Mouse (Mus musculus): ENCODE measurements around the gene Frs2. TPM values are rescaled to one million over a fixed set of nuclear protein-coding genes. Genes with fewer than 3 reads are reported as not detected.

Frs2 gene
- 21.5 and 23.9 TPM in 2 replicates for polyA plus RNA-seq (2012; rRNA removed)

- peak; percentile 90 for DNase-seq (ENCODE audit: low spot score)
Measured at GRCm38 (mm10) chr10:117148361-117149003, at the start of gene Frs2. Gene Frs2 (minus strand): TSS chr10:117148534.

GRCm38 (mm10) chr10:117196696-117197095, 48.4 kb upstream of the Frs2 start:
- no peak for DNase-seq (ENCODE audit: low spot score)

DNA sequence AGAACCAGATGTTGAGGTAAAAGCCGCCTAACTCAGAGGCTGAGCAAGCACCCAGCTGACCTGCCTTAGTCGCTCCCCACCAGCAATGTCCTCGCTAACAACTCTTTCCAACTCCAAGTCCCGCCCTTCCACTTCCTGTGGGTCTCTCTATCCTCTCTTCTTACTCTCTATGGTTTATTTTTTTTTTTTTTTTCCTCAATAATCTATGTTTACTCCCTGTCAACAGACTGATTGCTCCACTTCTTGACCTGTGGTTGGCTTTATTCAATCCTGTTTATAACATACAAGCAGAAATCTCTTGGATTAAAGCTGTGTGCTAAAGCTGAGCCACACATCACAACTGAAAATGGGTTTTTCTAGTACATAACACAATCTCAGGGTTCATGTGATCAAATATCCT, 47.4 kb upstream of the Frs2 start:
- DNase-seq (ENCODE audit: low spot score) = no peak

DNA sequence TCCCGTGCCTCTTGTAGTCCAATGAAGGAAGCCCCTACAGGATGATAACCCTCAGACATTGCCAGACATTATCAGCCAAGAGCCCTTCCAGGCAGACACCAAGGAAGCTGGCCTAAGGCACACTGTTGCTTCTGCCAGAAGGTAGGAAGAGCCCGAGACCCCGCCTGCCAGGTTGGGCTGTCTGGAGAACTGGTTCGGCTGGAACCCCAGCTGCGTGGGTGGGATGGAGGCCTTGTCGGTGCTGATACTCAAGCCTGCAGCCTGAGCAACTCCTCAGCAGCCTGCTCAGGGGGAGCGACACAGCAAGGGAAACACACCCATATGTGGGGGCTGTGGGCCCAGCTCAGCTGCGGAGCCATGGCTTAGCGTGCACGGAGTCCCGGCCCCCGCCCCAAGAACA, 46.7 kb upstream of the Frs2 start:
- DNase-seq (ENCODE audit: low spot score) = no peak

GRCm38 (mm10) chr10:117193364-117193763, 45.0 kb upstream of the Frs2 start:
- DNase-seq (ENCODE audit: low spot score) = no peak

DNA sequence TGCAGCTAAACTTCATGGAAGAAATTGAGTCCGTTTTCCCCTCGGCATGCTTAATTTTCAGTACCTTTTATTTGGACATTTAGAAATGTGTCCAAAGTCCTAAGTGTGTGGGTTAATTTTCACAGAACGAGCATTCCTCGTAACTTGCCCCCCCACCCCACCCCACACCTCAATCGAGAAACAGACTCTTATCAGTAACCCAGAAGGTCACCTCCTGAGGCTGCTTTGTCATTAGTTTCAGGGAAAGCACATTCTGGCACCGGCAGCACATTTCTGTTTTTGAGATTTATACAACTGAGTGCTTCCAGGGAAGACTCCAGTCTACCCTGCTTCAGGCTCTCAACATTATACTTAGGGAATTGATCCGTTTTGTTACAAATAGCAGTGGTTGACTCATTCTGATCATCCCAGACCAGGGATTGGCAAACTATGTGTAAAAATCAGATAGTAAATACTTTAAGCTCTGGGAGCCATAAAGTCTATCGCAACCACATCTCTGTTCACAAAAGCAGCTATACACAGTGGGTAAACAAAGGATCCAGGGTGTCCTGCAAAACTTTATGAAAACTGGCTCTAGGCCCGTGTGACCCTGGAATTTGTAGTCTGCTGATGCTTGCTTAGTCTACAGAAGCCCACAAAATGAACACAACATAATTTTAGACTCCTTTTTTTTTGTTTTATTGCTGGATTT, 37.2 kb upstream of the Frs2 start:
- DNase-seq (ENCODE audit: low spot score) = no peak

GRCm38 (mm10) chr10:117181098-117181497, 32.8 kb upstream of the Frs2 start:
- DNase-seq (ENCODE audit: low spot score) = no peak

DNA sequence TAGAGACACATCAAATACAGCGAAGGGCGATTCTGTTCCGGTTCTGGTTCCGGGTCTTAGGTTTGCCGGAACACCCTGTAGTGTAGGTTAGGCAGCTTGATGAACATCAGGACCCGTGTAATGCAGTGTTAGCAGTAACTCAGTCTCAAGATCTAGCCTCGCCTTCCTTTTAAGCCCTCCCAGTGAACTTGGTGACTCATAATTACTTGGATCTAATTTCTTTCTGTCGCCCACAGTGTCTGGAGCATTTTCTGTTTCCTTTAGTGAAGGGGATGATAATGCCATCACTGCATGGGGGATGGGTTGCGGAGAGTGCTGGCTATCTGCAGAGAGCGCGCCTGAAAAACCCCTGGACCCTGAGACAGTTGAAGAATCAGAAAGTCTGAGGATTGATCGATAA, 26.3 kb upstream of the Frs2 start:
- no peak for DNase-seq (ENCODE audit: low spot score)

DNA sequence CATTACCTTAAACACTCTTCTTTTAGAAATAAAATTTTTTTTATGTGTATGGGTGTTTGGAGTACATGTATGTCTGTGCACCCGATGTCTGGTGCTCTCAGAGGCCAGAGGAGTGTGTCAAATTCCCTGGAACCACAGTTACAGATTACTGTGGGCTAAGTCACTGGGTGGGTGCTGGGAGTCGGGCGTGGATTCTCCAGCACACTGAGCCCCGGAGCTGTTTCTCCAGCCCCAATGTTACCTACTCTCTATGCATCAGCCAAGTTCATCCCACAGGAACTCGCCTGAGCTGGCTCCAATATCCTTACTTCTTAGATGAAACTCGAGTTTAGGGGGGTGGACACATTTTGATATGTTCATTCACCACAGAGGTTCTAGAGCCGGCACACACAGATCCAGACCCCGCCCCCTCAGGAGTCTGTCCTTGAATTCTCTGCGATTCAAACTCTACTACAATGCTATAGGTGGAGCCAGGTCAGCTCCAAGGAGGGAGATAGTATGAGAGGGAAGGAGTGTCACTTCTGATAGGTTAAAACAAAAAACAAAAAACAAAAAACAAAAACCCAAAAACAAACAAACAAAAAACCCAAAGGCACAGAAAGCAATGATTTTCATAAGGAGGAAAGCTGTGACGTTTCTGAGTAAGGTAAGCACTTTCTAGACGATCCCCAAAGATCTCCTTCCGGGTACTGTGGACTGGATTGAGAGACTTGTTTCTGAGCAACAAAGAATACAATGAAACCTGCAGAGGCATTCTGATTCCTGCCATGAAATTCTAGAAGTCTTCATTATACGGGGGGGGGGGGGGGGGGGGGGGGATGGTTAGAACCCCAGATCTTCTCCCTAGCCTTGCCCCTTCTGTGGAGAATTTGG, 25.5 kb upstream of the Frs2 start:
- no peak for DNase-seq (ENCODE audit: low spot score)

- DNase-seq (ENCODE audit: low spot score) = no peak
Measured at GRCm38 (mm10) chr10:117173111-117173510, 24.8 kb upstream of the Frs2 start.

DNA sequence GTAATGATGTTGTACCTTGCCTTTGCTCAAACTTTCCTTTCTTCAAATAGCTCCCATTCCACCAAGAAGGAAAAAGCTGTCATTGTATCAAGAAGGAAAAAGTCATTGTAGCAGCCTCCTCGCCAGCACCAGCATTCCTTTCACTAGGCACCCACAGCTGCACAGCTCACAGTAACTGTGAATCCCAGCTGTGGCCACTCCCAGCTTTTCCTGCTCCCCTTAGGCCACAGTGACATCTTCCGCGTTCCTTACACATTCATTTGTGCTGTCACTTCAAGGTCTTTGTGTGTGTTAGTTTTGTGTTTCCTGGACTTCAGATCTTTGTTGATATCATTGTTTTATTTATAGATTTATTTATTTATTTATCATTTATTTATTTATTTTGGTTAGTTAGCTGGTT, 23.7 kb upstream of the Frs2 start:
- no peak for DNase-seq (ENCODE audit: low spot score)

GRCm38 (mm10) chr10:117166785-117167425, 18.6 kb upstream of the Frs2 start:
- DNase-seq (ENCODE audit: low spot score) = no peak

DNA sequence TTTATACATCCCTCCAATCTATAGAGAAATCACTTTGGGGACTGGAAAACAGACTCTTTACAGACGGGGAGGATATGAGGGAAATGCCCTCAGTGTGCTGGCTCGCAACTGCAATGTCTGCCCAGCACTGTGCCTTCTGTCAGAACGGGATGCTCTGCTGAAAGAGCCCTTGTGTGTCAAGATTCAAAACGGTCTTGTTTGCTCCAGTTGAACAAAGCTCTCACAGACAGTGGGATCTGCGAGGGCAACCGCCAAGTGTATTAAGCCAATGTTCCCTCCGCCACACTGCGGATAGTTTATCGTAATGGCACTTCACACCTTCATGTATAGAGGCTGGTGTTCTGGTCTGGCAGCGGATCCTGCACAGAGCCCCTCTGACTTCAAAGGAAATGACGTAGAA, 14.3 kb upstream of the Frs2 start:
- DNase-seq (ENCODE audit: low spot score) = no peak

GRCm38 (mm10) chr10:117160099-117160498, 11.8 kb upstream of the Frs2 start:
- no peak for DNase-seq (ENCODE audit: low spot score)

- DNase-seq (ENCODE audit: low spot score) = no peak
Measured at GRCm38 (mm10) chr10:117152247-117152646, 3.9 kb upstream of the Frs2 start.

DNA sequence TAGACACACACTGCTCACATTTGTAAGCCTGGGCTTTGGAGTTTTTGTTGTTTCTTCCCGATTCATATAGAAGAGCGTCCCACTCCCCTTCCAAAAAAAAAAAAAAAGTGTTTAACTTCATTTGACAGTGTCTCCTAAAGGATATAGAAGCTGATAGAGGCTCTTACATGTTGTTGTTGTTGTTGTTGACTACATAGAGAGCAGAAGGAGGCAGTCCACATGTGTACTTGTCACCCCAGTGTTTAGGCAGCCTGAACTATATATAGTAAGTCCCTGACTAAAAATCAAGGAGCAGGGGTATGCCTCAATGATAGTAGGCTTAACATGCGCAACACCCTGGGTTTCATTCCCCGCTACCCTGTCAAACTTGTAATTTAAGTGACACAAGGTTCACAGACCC, 3.3 kb upstream of the Frs2 start:
- no peak for DNase-seq (ENCODE audit: low spot score)

- no peak for DNase-seq (ENCODE audit: low spot score)
Measured at GRCm38 (mm10) chr10:117151241-117151640, 2.9 kb upstream of the Frs2 start.

GRCm38 (mm10) chr10:117150764-117151163, 2.4 kb upstream of the Frs2 start:
- DNase-seq (ENCODE audit: low spot score) = no peak

DNA sequence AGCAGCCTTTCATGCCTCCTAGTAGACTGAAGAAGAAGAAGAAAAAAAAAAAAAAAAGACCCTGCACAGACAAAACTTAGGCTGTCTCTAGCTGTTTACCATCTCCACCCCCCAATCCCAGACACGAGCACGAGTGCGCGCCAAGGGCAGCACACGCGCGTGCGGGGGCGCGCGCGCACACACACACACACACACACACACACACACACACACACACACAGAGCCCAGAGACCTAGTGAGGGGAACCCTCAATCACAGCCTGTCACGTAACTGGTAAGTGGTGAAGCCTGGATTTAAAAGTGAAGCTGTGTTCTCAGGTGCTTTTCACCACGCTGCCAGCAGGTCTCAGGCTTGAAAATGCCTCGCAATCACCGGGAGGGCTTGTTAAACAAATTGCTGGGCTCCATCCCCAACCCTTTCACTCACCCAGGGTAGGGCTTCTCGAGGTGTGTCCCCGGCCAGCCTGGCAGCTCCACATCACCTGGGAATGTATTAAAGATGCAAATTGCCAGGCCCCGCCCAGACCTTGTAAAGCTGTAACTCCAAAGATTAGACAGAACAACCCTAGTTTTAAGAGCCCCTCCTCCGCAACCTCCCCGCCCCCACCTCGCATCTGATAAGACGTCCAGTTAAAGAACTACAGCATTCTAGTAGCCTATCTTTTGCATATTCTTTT, 1.7 kb upstream of the Frs2 start:
- no peak for DNase-seq (ENCODE audit: low spot score)

DNA sequence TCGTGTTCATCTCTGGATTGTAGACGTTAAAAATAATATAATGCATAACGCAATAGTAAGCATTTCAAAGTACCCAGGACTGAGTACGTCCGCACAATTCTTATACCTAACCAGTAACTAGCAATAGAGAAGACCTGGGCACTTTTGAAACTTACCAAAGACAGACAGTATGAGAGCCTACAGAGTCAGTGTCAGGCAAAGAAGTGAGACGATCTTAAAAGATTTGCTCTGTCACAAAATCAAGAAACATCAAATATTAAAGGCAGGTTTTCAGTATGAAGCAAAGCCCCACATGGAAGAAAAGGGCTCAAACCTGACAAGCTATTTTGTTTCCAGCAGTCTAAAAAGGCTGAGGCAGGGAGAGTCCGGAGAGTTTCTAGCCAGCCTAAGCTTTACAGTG, 907 bp upstream of the Frs2 start:
- no peak for DNase-seq (ENCODE audit: low spot score)

DNA sequence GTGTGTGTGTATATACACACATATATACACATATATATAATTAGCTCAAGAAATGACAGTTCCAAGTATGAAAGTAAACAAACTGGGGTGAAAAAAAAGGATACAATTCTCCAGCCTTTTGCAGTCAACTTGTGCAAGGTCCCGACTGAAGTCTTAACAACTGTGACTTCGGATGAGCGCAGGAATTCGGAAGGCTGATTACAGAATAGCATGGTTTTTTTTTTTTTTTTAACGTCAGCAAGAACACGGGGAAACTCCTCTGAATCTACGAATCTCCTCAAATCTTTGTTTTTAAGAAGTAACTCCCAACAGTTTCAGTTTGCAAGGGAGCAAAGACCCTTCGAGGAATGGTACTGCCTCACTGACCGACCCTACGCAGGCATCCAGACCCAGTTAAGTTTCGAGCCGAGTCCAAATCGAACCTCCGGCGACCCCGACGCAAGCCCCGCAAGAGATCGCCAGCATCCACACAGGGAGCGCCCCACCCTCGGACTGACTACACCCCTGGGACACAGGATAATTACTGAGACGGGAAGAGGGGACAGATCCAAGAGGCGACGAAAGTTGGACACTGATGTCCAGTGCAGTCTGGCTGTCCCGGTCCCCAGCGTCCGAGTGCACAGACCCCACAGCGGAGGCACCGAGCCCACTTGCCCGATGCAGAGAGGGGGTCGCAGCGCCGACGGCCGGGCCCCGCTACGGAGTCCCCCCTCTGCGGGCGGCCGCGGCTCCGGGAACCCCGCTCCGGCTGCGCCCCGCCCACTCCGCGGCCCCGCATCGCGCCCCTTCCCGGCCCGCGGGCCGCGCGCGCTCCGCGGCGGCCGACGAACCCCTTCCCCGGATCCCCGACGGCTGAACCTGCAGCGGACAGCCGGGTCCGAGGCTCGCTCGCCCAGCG, 622 bp downstream of the Frs2 start:
- DNase-seq (ENCODE audit: low spot score) = no peak

Data from urinary bladder, adult 2 months (tissue).